Mouse (Mus musculus) forebrain, embryonic 14.5 days (tissue): ENCODE measurements at regions not wholly inside any gene's neighbourhood (a gene's known extent, or its start where the extent isn't known, plus 50 kb on each side); places are given as distances from the start of the nearest gene placed in this dataset.
A peak's percentile ranks its signal among the peaks of the same experiment; 100 is the strongest.

ENCODE experiments used
- ATAC-seq: fragments of 200-750 bp; cut with Nextera tagmentation; 2 replicates; pipeline ENCODE4 v1.8.0; 2017; ENCODE audit warnings: mild to moderate bottlenecking, moderate library complexity
- DNase-seq: peaks from one replicate; pipeline ENCODE4 v3.0.0-alpha.2; 2015; ENCODE audit warnings: low spot score
- H3K27ac ChIP-seq: fragments of 300-500 bp; sonication (generic); 2 replicates; pipeline ENCODE4 v1.5.1; 2014; ENCODE audit warnings: low read depth, mild to moderate bottlenecking, control low read depth, low read length, moderate library complexity
- H3K27me3 ChIP-seq: fragments of 300-500 bp; sonication (generic); replicated peaks from 2 replicates; pipeline ENCODE4 v1.6.1; 2014; ENCODE audit warnings: low read length, control low read depth, mixed read lengths; ENCODE audit not compliant: control insufficient read depth, insufficient read depth
- H3K36me3 ChIP-seq: fragments of 300-500 bp; sonication (generic); 2 replicates; pipeline ENCODE4 v1.6.1; 2014; ENCODE audit warnings: low read length, control low read depth; ENCODE audit not compliant: control insufficient read depth, insufficient read depth
- H3K4me1 ChIP-seq: fragments of 300-500 bp; sonication (generic); 2 replicates; pipeline ENCODE4 v1.6.1; 2014; ENCODE audit warnings: antibody characterized with exemption, low read length, control low read depth; ENCODE audit not compliant: control insufficient read depth, insufficient read depth
- H3K4me2 ChIP-seq: fragments of 300-500 bp; sonication (generic); 2 replicates; pipeline ENCODE4 v1.6.1; 2014; ENCODE audit warnings: mild to moderate bottlenecking, control low read depth, low read length
- H3K4me3 ChIP-seq: fragments of 300-500 bp; sonication (generic); 2 replicates; pipeline ENCODE4 v1.5.1; 2014; ENCODE audit warnings: low read depth, low read length, control low read depth
- H3K9ac ChIP-seq: fragments of 300-500 bp; sonication (generic); 2 replicates; pipeline ENCODE4 v1.6.1; 2014; ENCODE audit warnings: mild to moderate bottlenecking, low read length, control low read depth, moderate library complexity
- H3K9me3 ChIP-seq: fragments of 300-500 bp; sonication (generic); replicated peaks from 2 replicates; pipeline ENCODE4 v1.6.1; 2016; ENCODE audit warnings: low read length, control low read depth, mixed read lengths; ENCODE audit not compliant: control insufficient read depth
- WGBS: fragments of 180-500 bp; shearing (Covaris S2); extraction: QIAGEN DNeasy Blood & Tissue Kit; methylation state at CpG from one replicate; pipeline ENCODE4 v1.1.7; 2014; 5-methylcytosine and 5-hydroxymethylcytosine counted together

- no peak overlapping the region for H3K9ac ChIP-seq
- H3K9me3 ChIP-seq = no peaks in the 10 kb centered on the region
- ATAC-seq (peak; percentile 72; the same call in 1 of the 2 replicates), DNase-seq (peak; percentile 44)
- H3K4me2 ChIP-seq = no peak overlapping the region
- peaks cover 7% of the 10 kb centered on the region for H3K4me1 ChIP-seq
- H3K27me3 ChIP-seq = no peaks in the 10 kb centered on the region
- H3K36me3 ChIP-seq = no peaks in the 10 kb centered on the region
- WGBS = 54% methylated on average over 7 of the region's 7 CpGs
- no peak overlapping the region for H3K27ac ChIP-seq
- H3K4me3 ChIP-seq = no peak overlapping the region
These were observed 114.8 kb downstream of the Irx5 start for GRCm38 (mm10) chr8:92472257-92472656.

GRCm38 (mm10) chr8:92472817-92473216 is 115.4 kb downstream of the Irx5 start:
- Histone ChIP-seq H3K9ac (no peak overlapping the region), H3K4me2 (no peak overlapping the region), H3K36me3 (no peaks in the 10 kb centered on the region), H3K4me3 (no peak overlapping the region), H3K27me3 (no peaks in the 10 kb centered on the region), H3K27ac (no peak overlapping the region), H3K9me3 (no peaks in the 10 kb centered on the region), H3K4me1 (peaks cover 7% of the 10 kb centered on the region)
- 85% methylated on average over 3 of the region's 3 CpGs for WGBS
- DNase-seq (no peak), ATAC-seq (no peak)

- no peak overlapping the region for H3K9ac ChIP-seq
- no peak overlapping the region for H3K27ac ChIP-seq
- no peak overlapping the region for H3K4me2 ChIP-seq
- H3K36me3 ChIP-seq = no peaks in the 10 kb centered on the region
- no peaks in the 10 kb centered on the region for H3K9me3 ChIP-seq
- no peak for ATAC-seq
- H3K4me3 ChIP-seq = no peak overlapping the region
- no peaks in the 10 kb centered on the region for H3K27me3 ChIP-seq
- H3K4me1 ChIP-seq = no peaks in the 10 kb centered on the region
- no peak for DNase-seq
- WGBS = 84% methylated on average over 5 of the region's 5 CpGs
These were observed 125.0 kb downstream of the Irx5 start for GRCm38 (mm10) chr8:92482393-92482792.

GRCm38 (mm10) chr8:92483055-92483765 is 125.8 kb downstream of the Irx5 start:
- H3K27me3 ChIP-seq = no peaks in the 10 kb centered on the region
- no peak for ATAC-seq
- H3K27ac ChIP-seq = no peak overlapping the region
- WGBS = 37% methylated on average over 8 of the region's 8 CpGs
- no peaks in the 10 kb centered on the region for H3K4me1 ChIP-seq
- H3K4me2 ChIP-seq = no peak overlapping the region
- no peaks in the 10 kb centered on the region for H3K36me3 ChIP-seq
- no peak overlapping the region for H3K9ac ChIP-seq
- DNase-seq = no peak
- no peaks in the 10 kb centered on the region for H3K9me3 ChIP-seq
- H3K4me3 ChIP-seq = no peak overlapping the region

GRCm38 (mm10) chr8:92488526-92489159 is 131.2 kb downstream of the Irx5 start:
- H3K27ac ChIP-seq = no peak overlapping the region
- H3K4me2 ChIP-seq = no peak overlapping the region
- H3K4me3 ChIP-seq = no peak overlapping the region
- no peaks in the 10 kb centered on the region for H3K9me3 ChIP-seq
- H3K9ac ChIP-seq = no peak overlapping the region
- ATAC-seq = no peak
- no peaks in the 10 kb centered on the region for H3K27me3 ChIP-seq
- no peaks in the 10 kb centered on the region for H3K4me1 ChIP-seq
- 83% methylated on average over 8 of the region's 8 CpGs for WGBS
- DNase-seq = no peak
- no peaks in the 10 kb centered on the region for H3K36me3 ChIP-seq

- Histone ChIP-seq H3K4me3 (no peak overlapping the region), H3K27me3 (no peaks in the 10 kb centered on the region), H3K9ac (no peak overlapping the region), H3K27ac (no peak overlapping the region), H3K36me3 (no peaks in the 10 kb centered on the region), H3K4me2 (no peak overlapping the region), H3K4me1 (no peaks in the 10 kb centered on the region), H3K9me3 (no peaks in the 10 kb centered on the region)
- ATAC-seq = no peak
- 76% methylated on average over 5 of the region's 5 CpGs for WGBS
- no peak for DNase-seq
These were observed 134.1 kb downstream of the Irx5 start for GRCm38 (mm10) chr8:92491533-92491932.

- Histone ChIP-seq H3K27ac (no peak overlapping the region), H3K4me2 (no peak overlapping the region), H3K27me3 (no peaks in the 10 kb centered on the region), H3K9me3 (no peaks in the 10 kb centered on the region), H3K4me1 (no peaks in the 10 kb centered on the region), H3K9ac (no peak overlapping the region), H3K4me3 (no peak overlapping the region), H3K36me3 (no peaks in the 10 kb centered on the region)
- 63% methylated on average over 4 of the region's 4 CpGs for WGBS
- ATAC-seq = no peak
- peak; percentile 52 for DNase-seq
These were observed 136.0 kb downstream of the Irx5 start for GRCm38 (mm10) chr8:92493403-92493802.

- Histone ChIP-seq H3K27me3 (no peaks in the 10 kb centered on the region), H3K27ac (no peak overlapping the region), H3K9me3 (no peaks in the 10 kb centered on the region), H3K4me2 (no peak overlapping the region), H3K4me3 (no peak overlapping the region), H3K36me3 (no peaks in the 10 kb centered on the region), H3K4me1 (no peaks in the 10 kb centered on the region), H3K9ac (no peak overlapping the region)
- DNase-seq = no peak
- WGBS = 48% methylated on average over 7 of the region's 7 CpGs
- no peak for ATAC-seq
These were observed 148.3 kb downstream of the Irx5 start for GRCm38 (mm10) chr8:92505552-92506281.

- no peak for ATAC-seq
These were observed 149.0 kb downstream of the Irx5 start for GRCm38 (mm10) chr8:92506436-92506835.

More at GRCm38 (mm10) chr8:92506436-92506835, 149.0 kb downstream of the Irx5 start:
- no peak for DNase-seq
- Histone ChIP-seq H3K4me1 (no peaks in the 10 kb centered on the region), H3K4me2 (no peak overlapping the region), H3K27me3 (no peaks in the 10 kb centered on the region), H3K36me3 (no peaks in the 10 kb centered on the region), H3K9me3 (no peaks in the 10 kb centered on the region; the same call in 1 of the 2 replicates), H3K27ac (no peak overlapping the region), H3K4me3 (no peak overlapping the region), H3K9ac (no peak overlapping the region)
- 50% methylated on average over 5 of the region's 5 CpGs for WGBS
